Mouse (Mus musculus): ENCODE results near the gene Gm1604a. TPM values are rescaled to one million over a fixed set of nuclear protein-coding genes. Genes with fewer than 3 reads are reported as not detected.
"Not testable (repeated sequence)": the region's sequence is repeated elsewhere in the genome, so short reads cannot be mapped to it uniquely, and the experiment has no call there.

The Gm1604a gene
- not detected in 2 replicates for total RNA-seq (2012; rRNA removed)
- total RNA-seq (2014; rRNA removed) = not detected in 2 replicates
- polyA plus RNA-seq (2012; ENCODE audit: insufficient read length, low read depth) = not detected in 2 replicates

DNA sequence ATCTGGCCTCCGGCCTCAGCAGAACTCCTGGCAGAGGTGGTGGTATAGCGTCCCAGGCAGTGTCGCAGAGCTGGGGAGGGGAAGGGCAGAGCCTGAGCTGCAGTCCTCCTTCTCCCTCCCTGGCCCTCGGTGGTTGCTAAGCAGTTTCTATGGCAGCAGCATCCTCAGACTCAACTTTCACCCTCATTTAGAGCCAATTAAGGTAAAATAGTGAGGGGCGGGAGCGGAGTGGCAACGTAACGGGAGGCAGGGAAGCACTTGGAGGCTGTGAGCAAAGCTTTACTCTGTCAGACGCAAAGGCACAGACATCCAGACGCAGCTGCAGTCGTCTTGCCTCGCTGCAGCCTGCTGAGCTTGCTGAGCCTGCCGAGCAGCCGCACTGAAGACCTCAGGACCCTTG is at the start of gene Gm1604a:
TSS of gene Gm1604a (plus strand) at position 312 of the 400 bp plus-strand sequence.
- H3K36me3 ChIP-seq (replicated peaks in 1 of 2; ENCODE audit: control insufficient read depth in 1 of 2, insufficient read depth in 1 of 2, low read length in 1 of 2); H3K27me3 ChIP-seq (replicated peaks); H3K4me3 ChIP-seq (replicated peaks in 1 of 3; ENCODE audit: low read depth in 2 of 3, low read length in 2 of 3, poor library complexity in 1 of 3); H3K79me2 ChIP-seq (replicated peaks; ENCODE audit: control insufficient read depth, extremely low read depth, insufficient read depth, poor library complexity, severe bottlenecking); H3K9ac ChIP-seq (ENCODE audit: insufficient read depth, low read depth); H3K27ac ChIP-seq (ENCODE audit: insufficient read depth, low read depth); H3K4me2 ChIP-seq (ENCODE audit: insufficient read depth, low read depth, poor library complexity, severe bottlenecking); H3K9me3 ChIP-seq (replicated peaks; ENCODE audit: low read length); DNase-seq (ENCODE audit: extremely low read depth); H3K4me1 ChIP-seq (ENCODE audit: control insufficient read depth in 1 of 2, insufficient read depth in 2 of 2); in situ Hi-C loops (cut with MboI; ENCODE audit: low pct_ligation_motif_present, low pct_unique_long_range_greater_than_20kb, low sequenced_read_pairs); dilution Hi-C loops (cut with MboI; ENCODE audit: extremely low pct_ligation_motif_present, extremely low pct_unique_long_range_greater_than_20kb, low sequenced_read_pairs): not testable (repeated sequence)

DNA sequence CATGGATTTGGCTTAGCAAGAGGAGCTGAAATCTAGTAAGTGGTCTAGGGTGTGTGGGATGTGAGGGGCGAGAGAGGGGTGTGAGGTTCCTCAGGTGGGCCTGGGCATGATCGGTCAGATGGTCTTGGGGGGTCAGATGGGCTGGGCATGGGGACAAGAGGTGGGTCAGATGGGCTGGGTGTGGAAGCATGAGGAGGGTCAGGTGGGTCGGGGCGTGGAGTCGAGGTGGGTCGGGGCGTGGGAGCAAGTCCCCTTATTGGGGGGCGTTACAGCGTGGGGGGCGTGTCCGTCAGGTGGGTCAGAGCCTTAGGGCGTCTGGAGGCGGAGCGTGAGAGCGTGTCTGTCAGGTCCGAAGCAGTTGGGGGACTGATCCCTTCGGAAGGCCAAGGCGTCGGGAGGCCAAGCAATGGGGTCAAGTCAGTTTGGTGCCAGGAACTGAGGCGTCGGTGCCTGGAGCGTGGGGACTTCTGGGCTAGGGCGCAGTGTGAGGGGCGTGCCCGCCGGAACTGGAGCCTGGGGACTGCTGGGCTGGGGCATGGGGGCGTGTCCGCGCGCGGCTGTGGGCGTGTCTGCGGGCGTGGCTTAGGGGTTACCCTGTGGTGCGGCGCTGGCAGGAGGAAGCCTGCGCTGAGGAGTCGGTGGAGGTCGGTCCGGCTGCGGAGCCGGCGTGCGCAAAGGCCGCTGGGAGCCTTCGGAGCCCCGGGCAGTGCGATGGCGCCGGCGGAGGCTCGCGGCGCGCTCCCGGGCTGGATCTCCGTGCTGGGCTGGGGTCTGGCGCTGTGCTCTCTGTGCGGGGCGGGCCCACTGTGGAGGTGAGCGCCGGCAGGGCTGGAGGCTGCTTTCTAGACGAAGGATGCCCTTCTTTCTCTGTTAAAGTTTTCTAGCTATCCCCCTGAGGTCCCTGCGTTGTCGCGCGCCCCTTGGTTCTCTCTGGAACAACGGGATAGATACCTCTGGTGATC is 46.8 kb upstream of the Gm1604a start, which contains the start of gene Gm49721:
TSS of gene Gm49721 (plus strand) at position 618 of the 962 bp plus-strand sequence.
- DNase-seq (ENCODE audit: extremely low read depth); H3K79me2 ChIP-seq (replicated peaks; ENCODE audit: control insufficient read depth, extremely low read depth, insufficient read depth, poor library complexity, severe bottlenecking); dilution Hi-C loops (cut with MboI; ENCODE audit: extremely low pct_ligation_motif_present, extremely low pct_unique_long_range_greater_than_20kb, low sequenced_read_pairs); H3K36me3 ChIP-seq (replicated peaks in 1 of 2; ENCODE audit: control insufficient read depth in 1 of 2, insufficient read depth in 1 of 2, low read length in 1 of 2); H3K4me1 ChIP-seq (ENCODE audit: control insufficient read depth in 1 of 2, insufficient read depth in 2 of 2); in situ Hi-C loops (cut with MboI; ENCODE audit: low pct_ligation_motif_present, low pct_unique_long_range_greater_than_20kb, low sequenced_read_pairs); H3K27me3 ChIP-seq (replicated peaks); H3K9me3 ChIP-seq (replicated peaks; ENCODE audit: low read length): not testable (repeated sequence)
- H3K27ac ChIP-seq (ENCODE audit: insufficient read depth, low read depth) = peak within 1 kb of the TSS; percentile 31; the same call in 1 of the 2 replicates
- peak within 1 kb of the TSS; percentile 89 for H3K4me2 ChIP-seq (ENCODE audit: insufficient read depth, low read depth, poor library complexity, severe bottlenecking)
- TF ChIP-seq MXI1 (IDR thresholded peaks at IDR 0.05; ENCODE audit: low read depth, low read length) = 0 out of 2 replicates have a peak, but pooled peaks have one; percentile 38
- TF ChIP-seq POLR2A (IDR thresholded peaks at IDR 0.05; ENCODE audit: low read depth, low read length) = peak; percentile 56; the same call in 1 of the 2 replicates
- TF ChIP-seq TCF12 (IDR thresholded peaks at IDR 0.05; ENCODE audit: low read depth, low read length) = peak; percentile 21; the same call in 1 of the 2 replicates
- TF ChIP-seq NELFE (IDR thresholded peaks at IDR 0.05; ENCODE audit: low read depth, low read length) = 0 out of 2 replicates have a peak, but pooled peaks have one; percentile 22
- peak within 1 kb of the TSS; percentile 32 to 95 (median 63) for H3K4me3 ChIP-seq (replicated peaks in 1 of 3; ENCODE audit: low read depth in 2 of 3, low read length in 2 of 3, poor library complexity in 1 of 3)
- peak within 1 kb of the TSS; percentile 99 for H3K9ac ChIP-seq (ENCODE audit: insufficient read depth, low read depth)

DNA sequence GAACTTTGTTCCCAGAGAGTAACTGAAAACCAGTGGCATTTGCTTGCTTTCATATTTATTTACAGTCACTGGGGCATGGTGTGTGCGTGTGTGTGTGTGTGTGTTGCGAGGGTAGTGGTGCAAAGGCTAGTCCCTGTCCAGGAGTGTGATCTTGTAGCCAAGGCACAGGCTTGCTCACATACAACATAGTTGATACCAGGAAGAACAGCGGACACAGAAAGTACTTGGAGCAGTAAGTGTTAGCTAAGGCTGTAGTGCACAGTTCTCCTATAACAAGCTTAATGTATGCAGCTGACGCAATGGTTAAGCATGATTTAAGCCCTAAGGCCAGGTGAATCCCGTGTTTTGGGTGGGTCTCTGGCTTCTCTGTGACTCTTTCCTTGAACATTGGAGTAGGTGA is 46.0 kb upstream of the Gm1604a start:
- H3K79me2 ChIP-seq (replicated peaks; ENCODE audit: control insufficient read depth, extremely low read depth, insufficient read depth, poor library complexity, severe bottlenecking); H3K9me3 ChIP-seq (replicated peaks; ENCODE audit: low read length); H3K27me3 ChIP-seq (replicated peaks); H3K4me1 ChIP-seq (ENCODE audit: control insufficient read depth in 1 of 2, insufficient read depth in 2 of 2); dilution Hi-C loops (cut with MboI; ENCODE audit: extremely low pct_ligation_motif_present, extremely low pct_unique_long_range_greater_than_20kb, low sequenced_read_pairs); in situ Hi-C loops (cut with MboI; ENCODE audit: low pct_ligation_motif_present, low pct_unique_long_range_greater_than_20kb, low sequenced_read_pairs); DNase-seq (ENCODE audit: extremely low read depth); H3K36me3 ChIP-seq (replicated peaks in 1 of 2; ENCODE audit: control insufficient read depth in 1 of 2, insufficient read depth in 1 of 2, low read length in 1 of 2): not testable (repeated sequence)
- peak overlapping the region; percentile 89 for H3K4me2 ChIP-seq (ENCODE audit: insufficient read depth, low read depth, poor library complexity, severe bottlenecking)
- peak overlapping the region; percentile 31; the same call in 1 of the 2 replicates for H3K27ac ChIP-seq (ENCODE audit: insufficient read depth, low read depth)
- peak overlapping the region; percentile 32 to 95 (median 63) for H3K4me3 ChIP-seq (replicated peaks in 1 of 3; ENCODE audit: low read depth in 2 of 3, low read length in 2 of 3, poor library complexity in 1 of 3)
- H3K9ac ChIP-seq (ENCODE audit: insufficient read depth, low read depth) = peak overlapping the region; percentile 99

DNA sequence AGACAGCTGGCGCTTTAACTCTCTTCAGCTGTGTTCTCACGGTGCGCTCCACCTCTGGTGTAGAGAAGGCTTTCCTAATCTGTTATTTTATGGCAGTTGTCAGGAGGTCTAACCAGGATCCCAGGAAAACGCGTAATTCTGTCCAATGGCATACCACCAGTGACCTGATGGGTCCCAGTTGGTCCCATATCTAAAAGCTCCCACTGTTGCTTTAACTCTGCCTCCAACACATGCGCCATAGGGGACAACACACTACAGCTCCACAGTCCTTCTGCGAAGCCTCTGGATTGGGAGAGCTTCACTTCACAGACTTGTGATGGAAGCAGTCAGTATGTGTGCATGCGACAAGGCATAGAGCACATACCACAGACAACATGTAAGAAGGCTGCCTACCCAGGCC is 45.2 kb upstream of the Gm1604a start:
- in situ Hi-C loops (cut with MboI; ENCODE audit: low pct_ligation_motif_present, low pct_unique_long_range_greater_than_20kb, low sequenced_read_pairs); H3K4me3 ChIP-seq (replicated peaks in 1 of 3; ENCODE audit: low read depth in 2 of 3, low read length in 2 of 3, poor library complexity in 1 of 3); H3K36me3 ChIP-seq (replicated peaks in 1 of 2; ENCODE audit: control insufficient read depth in 1 of 2, insufficient read depth in 1 of 2, low read length in 1 of 2); H3K4me1 ChIP-seq (ENCODE audit: control insufficient read depth in 1 of 2, insufficient read depth in 2 of 2); H3K9me3 ChIP-seq (replicated peaks; ENCODE audit: low read length); H3K27me3 ChIP-seq (replicated peaks); H3K27ac ChIP-seq (ENCODE audit: insufficient read depth, low read depth); H3K9ac ChIP-seq (ENCODE audit: insufficient read depth, low read depth); dilution Hi-C loops (cut with MboI; ENCODE audit: extremely low pct_ligation_motif_present, extremely low pct_unique_long_range_greater_than_20kb, low sequenced_read_pairs); H3K79me2 ChIP-seq (replicated peaks; ENCODE audit: control insufficient read depth, extremely low read depth, insufficient read depth, poor library complexity, severe bottlenecking); DNase-seq (ENCODE audit: extremely low read depth): not testable (repeated sequence)
- peak overlapping the region; percentile 38; the same call in 1 of the 2 replicates for H3K4me2 ChIP-seq (ENCODE audit: insufficient read depth, low read depth, poor library complexity, severe bottlenecking)

DNA sequence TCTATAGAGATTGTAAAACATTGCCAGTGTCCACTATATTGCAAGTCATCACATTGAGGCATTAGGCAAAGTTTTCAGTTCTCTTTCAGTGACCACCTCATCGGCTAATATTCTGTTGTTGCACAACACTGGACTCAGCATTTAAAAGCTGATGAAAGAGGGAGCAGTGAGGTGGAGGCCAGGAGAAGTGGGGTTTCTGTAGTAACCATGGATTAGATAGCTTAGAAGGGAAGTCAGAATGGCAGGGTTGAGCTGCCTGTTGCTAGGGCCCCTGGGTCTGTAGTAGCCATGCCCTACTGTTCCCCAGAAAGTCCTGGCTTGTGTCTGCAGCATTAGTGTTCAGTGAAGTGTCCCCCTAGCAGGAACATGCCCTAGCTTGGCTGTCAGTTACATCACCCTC is 39.2 kb upstream of the Gm1604a start:
- H3K4me2 ChIP-seq (ENCODE audit: insufficient read depth, low read depth, poor library complexity, severe bottlenecking); H3K36me3 ChIP-seq (replicated peaks in 1 of 2; ENCODE audit: control insufficient read depth in 1 of 2, insufficient read depth in 1 of 2, low read length in 1 of 2); H3K4me3 ChIP-seq (replicated peaks in 1 of 3; ENCODE audit: low read depth in 2 of 3, low read length in 2 of 3, poor library complexity in 1 of 3); dilution Hi-C loops (cut with MboI; ENCODE audit: extremely low pct_ligation_motif_present, extremely low pct_unique_long_range_greater_than_20kb, low sequenced_read_pairs); in situ Hi-C loops (cut with MboI; ENCODE audit: low pct_ligation_motif_present, low pct_unique_long_range_greater_than_20kb, low sequenced_read_pairs); DNase-seq (ENCODE audit: extremely low read depth); H3K79me2 ChIP-seq (replicated peaks; ENCODE audit: control insufficient read depth, extremely low read depth, insufficient read depth, poor library complexity, severe bottlenecking); H3K9me3 ChIP-seq (replicated peaks; ENCODE audit: low read length); H3K4me1 ChIP-seq (ENCODE audit: control insufficient read depth in 1 of 2, insufficient read depth in 2 of 2); H3K9ac ChIP-seq (ENCODE audit: insufficient read depth, low read depth); H3K27me3 ChIP-seq (replicated peaks): not testable (repeated sequence)
- H3K27ac ChIP-seq (ENCODE audit: insufficient read depth, low read depth) = peak overlapping the region; percentile 66; the same call in 1 of the 2 replicates

All from CH12.LX (cell line).